Mouse (Mus musculus) heart, embryonic 15.5 days (tissue): ENCODE measurements around the gene Arrdc5. TPM values are rescaled to one million over a fixed set of nuclear protein-coding genes. Genes with fewer than 3 reads are reported as not detected.

ENCODE experiments used
- ATAC-seq: fragments of 200-750 bp; cut with Nextera tagmentation; replicated peaks from 2 replicates; pipeline ENCODE4 v1.8.0; 2017; ENCODE audit warnings: low read depth, moderate TSS enrichment; ENCODE audit not compliant: insufficient number of reproducible peaks, insufficient read depth, low FRiP score
- H3K27ac ChIP-seq: fragments of 300-500 bp; sonication (generic); 2 replicates; pipeline ENCODE4 v1.5.1; 2015; ENCODE audit warnings: mild to moderate bottlenecking, inconsistent platforms
- H3K27me3 ChIP-seq: fragments of 300-500 bp; sonication (generic); 2 replicates; pipeline ENCODE4 v1.6.1; 2015; ENCODE audit warnings: inconsistent platforms
- H3K36me3 ChIP-seq: fragments of 300-500 bp; sonication (generic); 2 replicates; pipeline ENCODE4 v1.6.1; 2015; ENCODE audit warnings: mild to moderate bottlenecking, inconsistent platforms
- H3K4me1 ChIP-seq: fragments of 300-500 bp; sonication (generic); replicated peaks from 2 replicates; pipeline ENCODE4 v1.6.1; 2015; ENCODE audit warnings: inconsistent platforms
- H3K4me2 ChIP-seq: fragments of 300-500 bp; sonication (generic); 2 replicates; pipeline ENCODE4 v1.6.1; 2015; ENCODE audit warnings: inconsistent platforms, mild to moderate bottlenecking, moderate library complexity
- H3K4me3 ChIP-seq: fragments of 300-500 bp; sonication (generic); 2 replicates; pipeline ENCODE4 v1.5.1; 2015; ENCODE audit warnings: mild to moderate bottlenecking, inconsistent platforms
- H3K9ac ChIP-seq: fragments of 300-500 bp; sonication (generic); 2 replicates; pipeline ENCODE4 v1.6.1; 2015; ENCODE audit warnings: mild to moderate bottlenecking, inconsistent platforms
- H3K9me3 ChIP-seq: fragments of 300-500 bp; sonication (generic); replicated peaks from 2 replicates; pipeline ENCODE4 v1.6.1; 2016; ENCODE audit warnings: inconsistent platforms
- WGBS: fragments of 180-500 bp; shearing (Covaris S2); methylation state at CpG from one replicate; pipeline ENCODE4 v1.1.7; 2015; ENCODE audit warnings: mixed read lengths; 5-methylcytosine and 5-hydroxymethylcytosine counted together
- polyA plus RNA-seq: library from polyadenylated mRNA; unstranded; fragments of >200 nt; fragmentation: Nextera tagmentation; extraction: Ambion mirVana; gene quantifications from 2 replicates; pipeline ENCODE4 v1.2.1, GENCODE M21; 2015

The Arrdc5 gene
- 0.13 TPM in 1 of 2 replicates, not detected in the other for polyA plus RNA-seq

GRCm38 (mm10) chr17:56300186-56300585 is at the start of gene Arrdc5:
TSS of gene Arrdc5 (minus strand) at chr17:56300286.
- Histone ChIP-seq H3K4me2 (no peak within 1 kb of the TSS), H3K27me3 (no peaks in the 10 kb centered on the region), H3K4me1 (peaks cover 26% of the 10 kb centered on the region), H3K9me3 (no peaks in the 10 kb centered on the region), H3K27ac (no peak within 1 kb of the TSS), H3K36me3 (no peaks in the 10 kb centered on the region), H3K9ac (no peak within 1 kb of the TSS), H3K4me3 (no peak within 1 kb of the TSS)
- 90% methylated on average over 9 of the region's 9 CpGs for WGBS
- no peak for ATAC-seq

- no peak overlapping the region for H3K4me2 ChIP-seq
- H3K9me3 ChIP-seq, result no peaks in the 10 kb centered on the region
- no peak overlapping the region for H3K9ac ChIP-seq
- H3K27ac ChIP-seq, result no peak overlapping the region
- H3K27me3 ChIP-seq, result no peaks in the 10 kb centered on the region
- H3K4me3 ChIP-seq, result no peak overlapping the region
- no peak for ATAC-seq
- peaks cover 23% of the 10 kb centered on the region for H3K36me3 ChIP-seq
- H3K4me1 ChIP-seq, result peaks cover 19% of the 10 kb centered on the region
Observed at GRCm38 (mm10) chr17:56348586-56348985, 48.5 kb upstream of the Arrdc5 start.

GRCm38 (mm10) chr17:56348128-56348527 is 48.0 kb upstream of the Arrdc5 start:
- no peak overlapping the region for H3K27ac ChIP-seq
- H3K4me3 ChIP-seq, result no peak overlapping the region
- 67% methylated on average over 4 of the region's 4 CpGs for WGBS
- H3K9ac ChIP-seq, result no peak overlapping the region
- no peaks in the 10 kb centered on the region for H3K9me3 ChIP-seq
- H3K27me3 ChIP-seq, result no peaks in the 10 kb centered on the region
- no peak for ATAC-seq
- H3K4me2 ChIP-seq, result no peak overlapping the region
- peaks cover 18% of the 10 kb centered on the region for H3K36me3 ChIP-seq
- peaks cover 20% of the 10 kb centered on the region for H3K4me1 ChIP-seq

GRCm38 (mm10) chr17:56345364-56345763 is 45.3 kb upstream of the Arrdc5 start:
- no peak overlapping the region for H3K27ac ChIP-seq
- no peak for ATAC-seq
- peaks cover 40% of the 10 kb centered on the region for H3K4me1 ChIP-seq
- H3K36me3 ChIP-seq, result no peaks in the 10 kb centered on the region
- no peaks in the 10 kb centered on the region for H3K27me3 ChIP-seq
- H3K4me2 ChIP-seq, result no peak overlapping the region
- H3K9me3 ChIP-seq, result no peaks in the 10 kb centered on the region
- 75% methylated on average over 2 of the region's 2 CpGs for WGBS
- no peak overlapping the region for H3K4me3 ChIP-seq
- no peak overlapping the region for H3K9ac ChIP-seq

GRCm38 (mm10) chr17:56343466-56343865 is 43.4 kb upstream of the Arrdc5 start:
- no peak overlapping the region for H3K27ac ChIP-seq
- H3K4me1 ChIP-seq, result peaks cover 35% of the 10 kb centered on the region
- 73% methylated on average over 3 of the region's 3 CpGs for WGBS
- no peak overlapping the region for H3K4me3 ChIP-seq
- no peak for ATAC-seq
- no peak overlapping the region for H3K9ac ChIP-seq
- H3K36me3 ChIP-seq, result no peaks in the 10 kb centered on the region
- no peaks in the 10 kb centered on the region for H3K27me3 ChIP-seq
- H3K9me3 ChIP-seq, result no peaks in the 10 kb centered on the region
- no peak overlapping the region for H3K4me2 ChIP-seq

GRCm38 (mm10) chr17:56340717-56341116 is 40.6 kb upstream of the Arrdc5 start:
- ATAC-seq, result no peak
- peaks cover 49% of the 10 kb centered on the region for H3K4me1 ChIP-seq
- H3K27ac ChIP-seq, result no peak overlapping the region; the same call in 1 of the 2 replicates
- H3K27me3 ChIP-seq, result no peaks in the 10 kb centered on the region
- H3K36me3 ChIP-seq, result no peaks in the 10 kb centered on the region
- no peak overlapping the region for H3K4me2 ChIP-seq
- H3K9me3 ChIP-seq, result no peaks in the 10 kb centered on the region
- no peak overlapping the region for H3K9ac ChIP-seq
- H3K4me3 ChIP-seq, result no peak overlapping the region

- ATAC-seq, result no peak
- no peak overlapping the region for H3K4me3 ChIP-seq
- H3K9me3 ChIP-seq, result no peaks in the 10 kb centered on the region
- no peak overlapping the region for H3K4me2 ChIP-seq
- 64% methylated on average over 4 of the region's 4 CpGs for WGBS
- H3K4me1 ChIP-seq, result peaks cover 51% of the 10 kb centered on the region
- H3K9ac ChIP-seq, result no peak overlapping the region
- no peaks in the 10 kb centered on the region for H3K27me3 ChIP-seq
- H3K36me3 ChIP-seq, result no peaks in the 10 kb centered on the region
- H3K27ac ChIP-seq, result no peak overlapping the region
Observed at GRCm38 (mm10) chr17:56338909-56339308, 38.8 kb upstream of the Arrdc5 start.

GRCm38 (mm10) chr17:56337791-56338190 is 37.7 kb upstream of the Arrdc5 start:
- H3K9ac ChIP-seq, result no peak overlapping the region
- H3K27ac ChIP-seq, result peak overlapping the region; percentile 1
- no peaks in the 10 kb centered on the region for H3K27me3 ChIP-seq
- H3K4me1 ChIP-seq, result peaks cover 52% of the 10 kb centered on the region
- 66% methylated on average over 6 of the region's 6 CpGs for WGBS
- no peak for ATAC-seq
- no peak overlapping the region for H3K4me2 ChIP-seq
- H3K4me3 ChIP-seq, result no peak overlapping the region
- no peaks in the 10 kb centered on the region for H3K36me3 ChIP-seq
- H3K9me3 ChIP-seq, result no peaks in the 10 kb centered on the region

GRCm38 (mm10) chr17:56337190-56337589 is 37.1 kb upstream of the Arrdc5 start:
- no peak overlapping the region for H3K9ac ChIP-seq
- 0 out of 2 replicates have a peak, but pooled peaks have one; percentile 9 for ATAC-seq
- H3K27me3 ChIP-seq, result no peaks in the 10 kb centered on the region
- no peaks in the 10 kb centered on the region for H3K9me3 ChIP-seq
- H3K36me3 ChIP-seq, result no peaks in the 10 kb centered on the region
- no peak overlapping the region for H3K4me3 ChIP-seq
- WGBS, result 24% methylated on average over 4 of the region's 4 CpGs
- peak overlapping the region; percentile 1 for H3K27ac ChIP-seq
- H3K4me1 ChIP-seq, result peaks cover 52% of the 10 kb centered on the region
- H3K4me2 ChIP-seq, result no peak overlapping the region

- Histone ChIP-seq H3K9me3 (no peaks in the 10 kb centered on the region), H3K4me1 (peaks cover 62% of the 10 kb centered on the region), H3K36me3 (no peaks in the 10 kb centered on the region), H3K27me3 (no peaks in the 10 kb centered on the region), H3K27ac (no peak overlapping the region), H3K4me2 (no peak overlapping the region), H3K4me3 (no peak overlapping the region), H3K9ac (no peak overlapping the region)
- no peak for ATAC-seq
- 47% methylated on average over 8 of the region's 8 CpGs for WGBS
Observed at GRCm38 (mm10) chr17:56332987-56333386, 32.9 kb upstream of the Arrdc5 start.

- Histone ChIP-seq H3K4me1 (peaks cover 59% of the 10 kb centered on the region), H3K36me3 (no peaks in the 10 kb centered on the region)
- no peak for ATAC-seq
Observed at GRCm38 (mm10) chr17:56331256-56331655, 31.2 kb upstream of the Arrdc5 start.

GRCm38 (mm10) chr17:56330345-56330744 is 30.3 kb upstream of the Arrdc5 start:
- no peak overlapping the region for H3K9ac ChIP-seq
- H3K27ac ChIP-seq, result no peak overlapping the region
- peaks cover 57% of the 10 kb centered on the region for H3K4me1 ChIP-seq
- ATAC-seq, result no peak
- H3K9me3 ChIP-seq, result no peaks in the 10 kb centered on the region
- 67% methylated on average over 3 of the region's 3 CpGs for WGBS
- no peaks in the 10 kb centered on the region for H3K27me3 ChIP-seq
- H3K4me2 ChIP-seq, result no peak overlapping the region
- H3K36me3 ChIP-seq, result no peaks in the 10 kb centered on the region
- no peak overlapping the region for H3K4me3 ChIP-seq

More at GRCm38 (mm10) chr17:56331256-56331655, 31.2 kb upstream of the Arrdc5 start:
- Histone ChIP-seq H3K4me2 (no peak overlapping the region), H3K4me3 (no peak overlapping the region), H3K9me3 (no peaks in the 10 kb centered on the region), H3K27me3 (no peaks in the 10 kb centered on the region), H3K27ac (no peak overlapping the region), H3K9ac (no peak overlapping the region)
